Mouse (Mus musculus) liver, postnatal 0 days (tissue): ENCODE data around the gene Tlr11.

Experiments
- CTCF ChIP-seq: sonication (generic); IDR thresholded peaks from 2 replicates; pipeline ENCODE4 v1.5.1; 2016; ENCODE audit warnings: antibody characterized with exemption, low read depth
- EP300 ChIP-seq: IDR thresholded peaks from 2 replicates; pipeline ENCODE4 v1.6.1; 2016; ENCODE audit warnings: antibody characterized with exemption, low read depth, mild to moderate bottlenecking

DNA sequence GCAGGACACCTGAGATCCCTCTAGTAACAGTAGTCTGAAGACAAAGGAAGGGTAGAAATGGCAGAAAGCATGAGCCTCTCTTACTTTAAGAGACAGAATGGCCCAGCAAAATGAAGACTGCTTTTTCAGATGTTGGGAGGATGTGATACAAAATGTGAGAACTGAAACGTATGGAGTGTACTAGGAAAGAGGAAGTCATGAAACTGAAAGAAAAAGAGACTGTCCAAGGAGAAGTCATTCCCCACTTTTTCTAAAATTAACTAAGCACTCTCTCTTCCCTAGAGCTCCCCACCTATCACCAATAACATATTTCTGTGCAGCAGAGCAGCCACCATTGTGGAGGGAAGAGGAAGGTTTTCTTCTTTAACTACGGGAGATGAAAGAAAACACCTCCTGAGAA lies at the start of gene Tlr11:
- no peak for TF ChIP-seq CTCF
- TF ChIP-seq EP300 = no peak
